Mouse (Mus musculus) limb, embryonic 14.5 days (tissue): Measurements from ENCODE around the gene Kcnk5. TPM values are rescaled to one million over a fixed set of nuclear protein-coding genes. Genes with fewer than 3 reads are reported as not detected.

Source experiments
- ATAC-seq: fragments of 200-750 bp; cut with Nextera tagmentation; 2 replicates; pipeline ENCODE4 v1.8.0; 2017; ENCODE audit warnings: low read depth, moderate number of reproducible peaks, moderate TSS enrichment; ENCODE audit not compliant: low FRiP score
- DNase-seq: peaks from one replicate; pipeline ENCODE4 v3.0.0-alpha.2; 2015; ENCODE audit warnings: low spot score
- H3K27ac ChIP-seq: fragments of 300-500 bp; sonication (generic); replicated peaks from 2 replicates; pipeline ENCODE4 v1.5.1; 2014; ENCODE audit warnings: low read depth, mild to moderate bottlenecking, low read length, moderate library complexity, mixed read lengths
- H3K27me3 ChIP-seq: fragments of 300-500 bp; sonication (generic); 2 replicates; pipeline ENCODE4 v1.6.1; 2014; ENCODE audit warnings: low read length, mixed read lengths; ENCODE audit not compliant: control insufficient read depth, insufficient read depth
- H3K36me3 ChIP-seq: fragments of 300-500 bp; sonication (generic); 2 replicates; pipeline ENCODE4 v1.6.1; 2014; ENCODE audit warnings: mild to moderate bottlenecking, low read length, moderate library complexity, mixed read lengths; ENCODE audit not compliant: control insufficient read depth, insufficient read depth
- H3K4me1 ChIP-seq: fragments of 300-500 bp; sonication (generic); 2 replicates; pipeline ENCODE4 v1.6.1; 2014; ENCODE audit warnings: antibody characterized with exemption, low read length, mixed read lengths; ENCODE audit not compliant: control insufficient read depth, insufficient read depth
- H3K4me2 ChIP-seq: fragments of 300-500 bp; sonication (generic); replicated peaks from 2 replicates; pipeline ENCODE4 v1.6.1; 2014; ENCODE audit warnings: low read depth, mild to moderate bottlenecking, low read length, moderate library complexity; ENCODE audit not compliant: severe bottlenecking
- H3K4me3 ChIP-seq: fragments of 300-500 bp; sonication (generic); replicated peaks from 2 replicates; pipeline ENCODE4 v1.5.1; 2014; ENCODE audit warnings: low read length
- H3K9ac ChIP-seq: fragments of 300-500 bp; sonication (generic); 2 replicates; pipeline ENCODE4 v1.6.1; 2014; ENCODE audit warnings: mild to moderate bottlenecking, low read depth, low read length, moderate library complexity; ENCODE audit not compliant: severe bottlenecking
- H3K9me3 ChIP-seq: fragments of 300-500 bp; sonication (generic); 2 replicates; pipeline ENCODE4 v1.6.1; 2016; ENCODE audit warnings: low read length; ENCODE audit not compliant: control insufficient read depth
- POLR2A ChIP-seq: fragments of 200-500 bp; IDR thresholded peaks from 2 replicates; pipeline ENCODE4 v1.8.0; 2012; ENCODE audit warnings: inconsistent platforms, mild to moderate bottlenecking, moderate library complexity, borderline replicate concordance; ENCODE audit not compliant: insufficient read depth, insufficient read length; ENCODE audit errors: extremely low read depth
- WGBS: fragments of 180-500 bp; shearing (Covaris S2); extraction: QIAGEN DNeasy Blood & Tissue Kit; methylation state at CpG from one replicate; pipeline ENCODE4 v1.1.7; 2014; 5-methylcytosine and 5-hydroxymethylcytosine counted together
- polyA plus RNA-seq, 2 experiments: library from polyadenylated mRNA; depleted of rRNA in 1 of 2; stranded (reverse) in 1 of 2; unstranded in 1 of 2; fragments of >200 nt; fragmentation: Nextera tagmentation in 1 of 2; extraction: Ambion mirVana in 1 of 2; gene quantifications; 2 replicates each; pipeline versions ENCODE4 v1.2.1 to v1.2.3; 2012 to 2014

Kcnk5 gene
- polyA plus RNA-seq (2012; rRNA removed) (5.3 and 5.5 TPM in 2 replicates), polyA plus RNA-seq (2014; fragmentation: Nextera tagmentation; extraction: Ambion mirVana) (4.1 and 4.5 TPM in 2 replicates)

GRCm38 (mm10) chr14:20181466-20181921 is at the start of gene Kcnk5:
Gene Kcnk5, minus strand, starts transcription at chr14:20181809.
- Histone ChIP-seq H3K9ac (peak within 1 kb of the TSS; percentile 62), H3K27ac (no peak within 1 kb of the TSS), H3K27me3 (no peaks in the 10 kb centered on the region), H3K4me1 (peaks cover 36% of the 10 kb centered on the region), H3K9me3 (no peaks in the 10 kb centered on the region), H3K4me2 (peak within 1 kb of the TSS; percentile 93), H3K36me3 (no peaks in the 10 kb centered on the region), H3K4me3 (peak within 1 kb of the TSS; percentile 59)
- DNase-seq (peak; percentile 87), ATAC-seq (peak; percentile 94)
- TF ChIP-seq POLR2A = peak; percentile 93; the same call in 1 of the 2 replicates
- under 1% methylated on average over 36 of the region's 36 CpGs for WGBS

- H3K4me2 ChIP-seq = no peak overlapping the region
- no peak for DNase-seq
- H3K4me1 ChIP-seq = peaks cover 3% of the 10 kb centered on the region; the same call in 1 of the 2 replicates
- no peaks in the 10 kb centered on the region for H3K36me3 ChIP-seq
- 76% methylated on average over 7 of the region's 7 CpGs for WGBS
- no peaks in the 10 kb centered on the region for H3K27me3 ChIP-seq
- no peak overlapping the region for H3K4me3 ChIP-seq
- H3K9me3 ChIP-seq = no peaks in the 10 kb centered on the region
- no peak for ATAC-seq
- no peak overlapping the region for H3K27ac ChIP-seq
- TF ChIP-seq POLR2A = no peak
- no peak overlapping the region for H3K9ac ChIP-seq
Measured at GRCm38 (mm10) chr14:20230063-20230491, 48.5 kb upstream of the Kcnk5 start.

DNA sequence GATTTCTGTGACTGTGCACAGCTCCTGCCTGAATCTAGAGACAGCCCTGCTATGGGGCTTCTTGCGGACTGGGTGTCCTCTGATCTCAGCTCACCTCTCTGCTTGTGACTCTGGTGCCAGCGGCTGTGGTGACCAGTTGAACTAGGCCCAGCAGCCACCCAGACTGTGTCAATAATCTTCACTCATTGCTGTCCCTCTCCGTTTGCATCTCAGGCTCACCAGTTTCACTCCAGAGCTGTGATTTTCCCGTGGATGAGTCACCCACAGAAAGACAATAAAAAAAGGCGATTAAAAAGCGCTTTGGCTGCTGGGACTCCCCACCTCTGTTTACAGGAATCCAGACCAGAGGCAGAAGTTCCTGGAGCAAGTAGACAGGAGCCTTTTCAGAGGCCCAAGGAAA is 47.8 kb upstream of the Kcnk5 start:
- H3K4me1 ChIP-seq = peaks cover 3% of the 10 kb centered on the region; the same call in 1 of the 2 replicates
- ATAC-seq (no peak), DNase-seq (no peak)
- H3K9ac ChIP-seq = no peak overlapping the region
- no peak for TF ChIP-seq POLR2A
- H3K27me3 ChIP-seq = no peaks in the 10 kb centered on the region
- 58% methylated on average over 6 of the region's 6 CpGs for WGBS
- H3K4me3 ChIP-seq = no peak overlapping the region
- H3K27ac ChIP-seq = no peak overlapping the region
- no peaks in the 10 kb centered on the region for H3K36me3 ChIP-seq
- H3K4me2 ChIP-seq = no peak overlapping the region
- H3K9me3 ChIP-seq = no peaks in the 10 kb centered on the region

DNA sequence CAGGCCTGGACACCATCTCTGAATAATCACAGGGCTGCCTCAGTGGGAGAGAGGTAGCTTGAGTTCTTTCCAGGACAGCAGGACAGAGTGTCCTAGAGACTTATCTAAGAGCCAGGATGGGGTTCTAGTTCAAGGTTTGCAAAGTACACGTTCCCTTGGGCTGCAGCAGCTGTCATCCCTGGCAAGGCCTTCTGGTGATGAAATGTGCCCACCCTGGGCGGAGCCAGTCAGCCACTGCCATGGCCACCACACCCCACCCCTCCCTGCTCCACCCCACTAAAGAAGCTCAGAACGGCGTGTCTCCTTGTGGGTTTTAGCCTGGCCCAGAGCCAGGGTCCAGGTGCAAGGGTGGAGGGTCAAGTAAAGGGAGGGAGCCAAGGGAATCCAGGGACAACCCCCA is 46.7 kb upstream of the Kcnk5 start:
- H3K36me3 ChIP-seq = no peaks in the 10 kb centered on the region
- WGBS = 66% methylated on average over 4 of the region's 4 CpGs
- H3K4me2 ChIP-seq = no peak overlapping the region
- no peak for ATAC-seq
- no peak for DNase-seq
- TF ChIP-seq POLR2A = no peak
- no peak overlapping the region for H3K4me3 ChIP-seq
- no peaks in the 10 kb centered on the region for H3K9me3 ChIP-seq
- H3K4me1 ChIP-seq = peaks cover 3% of the 10 kb centered on the region; the same call in 1 of the 2 replicates
- H3K27ac ChIP-seq = no peak overlapping the region
- H3K9ac ChIP-seq = no peak overlapping the region
- H3K27me3 ChIP-seq = no peaks in the 10 kb centered on the region

DNA sequence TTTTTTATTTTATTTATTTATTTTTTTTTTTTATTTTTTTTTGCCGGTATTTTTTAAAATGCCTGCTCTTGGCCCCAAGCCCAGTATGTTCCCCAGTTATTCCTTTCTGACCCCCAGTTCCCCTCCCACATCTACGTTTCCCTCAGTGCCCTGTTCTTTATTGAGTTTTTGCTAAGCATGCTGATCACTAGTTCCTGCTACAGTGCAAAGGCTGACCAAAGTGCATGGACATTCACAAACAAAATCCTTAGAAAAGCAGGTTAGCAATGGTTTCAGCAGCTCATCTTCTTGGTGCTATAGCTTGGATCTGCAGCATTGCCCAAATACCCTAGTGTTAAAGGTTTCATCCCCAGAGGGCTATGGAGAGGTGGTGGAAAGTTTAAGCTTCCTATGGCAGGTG is 45.4 kb upstream of the Kcnk5 start:
- H3K4me3 ChIP-seq = no peak overlapping the region
- 26% methylated on average over 2 of the region's 2 CpGs for WGBS

More for the DNA sequence above, 45.4 kb upstream of the Kcnk5 start:
- Histone ChIP-seq H3K9me3 (no peaks in the 10 kb centered on the region), H3K27ac (no peak overlapping the region), H3K27me3 (no peaks in the 10 kb centered on the region), H3K9ac (no peak overlapping the region), H3K4me1 (peaks cover 3% of the 10 kb centered on the region; the same call in 1 of the 2 replicates), H3K36me3 (no peaks in the 10 kb centered on the region), H3K4me2 (no peak overlapping the region)
- no peak for ATAC-seq
- DNase-seq = no peak
- no peak for TF ChIP-seq POLR2A
